Mouse (Mus musculus) bone marrow, adult 2 months (tissue): Measurements from ENCODE around the gene Tm2d3.

Source experiments
- CTCF ChIP-seq: fragments of 200-500 bp; IDR thresholded peaks from 2 replicates; pipeline ENCODE4 v1.5.1; 2011; ENCODE audit warnings: low read length, control low read depth; ENCODE audit not compliant: control insufficient read depth, insufficient read depth
- POLR2A ChIP-seq: fragments of 200-500 bp; IDR thresholded peaks from 2 replicates; pipeline ENCODE4 v1.6.1; 2011; ENCODE audit warnings: low read depth, mild to moderate bottlenecking, control low read depth, low read length, borderline replicate concordance; ENCODE audit not compliant: control insufficient read depth

- TF ChIP-seq CTCF: no peak
- no peak for TF ChIP-seq POLR2A
These were observed 5.5 kb downstream of the Tm2d3 start for GRCm38 (mm10) chr7:65696450-65696849.
